24 mouse cellular contexts compared by ENCODE assay signal in genomic region chr2:44356248-44356886, GRCm38 (mm10).
A peak's percentile ranks its signal among the peaks of the same experiment; 100 is the strongest.
DNase-seq lines count a peak whose midpoint lies in the region; ATAC-seq and TF ChIP-seq lines count a peak whose summit lies in the region.
"Had no signal": no experiment of that assay in that cellular context is flagged by ENCODE, and none has a peak within 500 bp of the region (broad histone marks: within the 10 kb centered on the region; RNA-seq: fewer than 3 reads in every experiment).

No protein-coding gene starts in this region.

- H3K4me2 ChIP-seq in forebrain, postnatal 0 days (ENCODE audit: low read depth), result no peak overlapping the region
- no peak overlapping the region for H3K4me2 ChIP-seq in forebrain, embryonic 14.5 days (ENCODE audit: low read length)
- H3K4me2 ChIP-seq in kidney, embryonic 16.5 days (replicated peaks; ENCODE audit: low read depth, low read length), result no peak overlapping the region
- H3K4me2 ChIP-seq in midbrain, embryonic 16.5 days (ENCODE audit: low read length), result no peak overlapping the region
- H3K4me2 ChIP-seq: heart, embryonic 12.5 days; liver, embryonic 11.5 days; neural tube, embryonic 15.5 days had no signal

- no peaks in the 10 kb centered on the region for H3K27me3 ChIP-seq in forebrain, postnatal 0 days (ENCODE audit: insufficient read depth, low read length)
- no peaks in the 10 kb centered on the region for H3K27me3 ChIP-seq in forebrain, embryonic 14.5 days (replicated peaks; ENCODE audit: control insufficient read depth, insufficient read depth, low read length)
- no peaks in the 10 kb centered on the region for H3K27me3 ChIP-seq in kidney, embryonic 16.5 days (ENCODE audit: insufficient read depth, low read length)
- no peaks in the 10 kb centered on the region for H3K27me3 ChIP-seq in midbrain, embryonic 16.5 days (ENCODE audit: control insufficient read depth, insufficient read depth, low read depth, low read length)
- H3K27me3 ChIP-seq: heart, embryonic 12.5 days; limb, embryonic 12.5 days; neural tube, embryonic 15.5 days had no signal

- H3K9ac ChIP-seq in forebrain, postnatal 0 days, result no peak overlapping the region
- H3K9ac ChIP-seq in forebrain, embryonic 14.5 days (ENCODE audit: low read length), result no peak overlapping the region
- no peak overlapping the region for H3K9ac ChIP-seq in kidney, embryonic 16.5 days (replicated peaks; ENCODE audit: low read length)
- no peak overlapping the region for H3K9ac ChIP-seq in midbrain, embryonic 16.5 days (ENCODE audit: low read depth, low read length)
- H3K9ac ChIP-seq: heart, embryonic 12.5 days; limb, embryonic 12.5 days; liver, postnatal 0 days; neural tube, embryonic 15.5 days had no signal

- H3K4me3 ChIP-seq in forebrain, postnatal 0 days (ENCODE audit: low read depth, low read length), result no peak overlapping the region
- no peak overlapping the region for H3K4me3 ChIP-seq in forebrain, embryonic 14.5 days (ENCODE audit: low read depth, low read length)
- H3K4me3 ChIP-seq in kidney, embryonic 16.5 days (ENCODE audit: low read length), result no peak overlapping the region
- no peak overlapping the region for H3K4me3 ChIP-seq in midbrain, embryonic 16.5 days (ENCODE audit: low read depth, low read length)
- H3K4me3 ChIP-seq: heart, embryonic 12.5 days; hindbrain, embryonic 10.5 days; limb, embryonic 12.5 days; midbrain, embryonic 10.5 days; neural tube, embryonic 15.5 days had no signal

- peak; percentile 64 for ATAC-seq in forebrain, postnatal 0 days
- no peak for ATAC-seq in forebrain, embryonic 14.5 days
- peak; percentile 73; the same call in 1 of the 2 replicates for ATAC-seq in kidney, embryonic 16.5 days (ENCODE audit: low FRiP score, low TSS enrichment)
- ATAC-seq in midbrain, embryonic 16.5 days, result no peak
- ATAC-seq: CD4-positive, CD25-positive, alpha-beta regulatory T cell, adult 4 months; hindbrain, embryonic 16.5 days; liver, postnatal 0 days had no signal

- DNase-seq in forebrain, postnatal 0 days, result no peak
- DNase-seq in forebrain, embryonic 14.5 days (ENCODE audit: low spot score), result no peak
- no peak for DNase-seq in kidney, postnatal 4 days
- DNase-seq in 3T3-L1 (ENCODE audit: low read depth, low spot score), result peak; percentile 26
- DNase-seq in induced T-regulatory cell, adult 2 months (ENCODE audit: low read depth), result peak; percentile 31
- DNase-seq in right cerebral cortex, postnatal 10 days (ENCODE audit: low spot score in 2 of 2), result no peak
- DNase-seq: adrenal gland, postnatal 36 days; cerebellum, adult 11 months; cerebellum, adult 9-11 months; heart, postnatal 10 days; kidney, adult 9 months; liver, postnatal 0 days; thymus, postnatal 36 days had no signal

- no peak for TF ChIP-seq CTCF in forebrain, postnatal 0 days (IDR thresholded peaks at IDR 0.05; ENCODE audit: low read depth)

- no peak overlapping the region for H3K27ac ChIP-seq in forebrain, postnatal 0 days (ENCODE audit: low read depth, low read length)
- no peak overlapping the region for H3K27ac ChIP-seq in forebrain, embryonic 14.5 days (ENCODE audit: low read depth, low read length)
- no peak overlapping the region for H3K27ac ChIP-seq in kidney, embryonic 16.5 days (ENCODE audit: low read length)
- H3K27ac ChIP-seq in midbrain, embryonic 16.5 days (ENCODE audit: low read length), result no peak overlapping the region
- H3K27ac ChIP-seq: limb, embryonic 12.5 days; macrophage; midbrain, embryonic 10.5 days; neural tube, embryonic 15.5 days had no signal

- no peaks in the 10 kb centered on the region for H3K36me3 ChIP-seq in forebrain, postnatal 0 days (ENCODE audit: insufficient read depth)
- no peaks in the 10 kb centered on the region for H3K36me3 ChIP-seq in forebrain, embryonic 14.5 days (ENCODE audit: control insufficient read depth, insufficient read depth, low read length)
- H3K36me3 ChIP-seq in kidney, embryonic 16.5 days (ENCODE audit: insufficient read depth, low read length), result no peaks in the 10 kb centered on the region
- no peaks in the 10 kb centered on the region for H3K36me3 ChIP-seq in midbrain, embryonic 16.5 days (ENCODE audit: control insufficient read depth, insufficient read depth, low read length)
- H3K36me3 ChIP-seq: heart, embryonic 12.5 days; hindbrain, embryonic 10.5 days; limb, embryonic 12.5 days; midbrain, embryonic 10.5 days; neural tube, embryonic 15.5 days had no signal

- H3K9me3 ChIP-seq in forebrain, postnatal 0 days (ENCODE audit: low read length), result no peaks in the 10 kb centered on the region
- no peaks in the 10 kb centered on the region for H3K9me3 ChIP-seq in forebrain, embryonic 14.5 days (replicated peaks; ENCODE audit: control insufficient read depth, low read length)
- no peaks in the 10 kb centered on the region for H3K9me3 ChIP-seq in kidney, embryonic 16.5 days (ENCODE audit: low read length)
- H3K9me3 ChIP-seq in midbrain, embryonic 16.5 days (replicated peaks; ENCODE audit: control insufficient read depth, low read length, poor library complexity, severe bottlenecking), result no peaks in the 10 kb centered on the region
- H3K9me3 ChIP-seq: heart, embryonic 12.5 days; hindbrain, embryonic 10.5 days; limb, embryonic 12.5 days; midbrain, embryonic 10.5 days; neural tube, embryonic 15.5 days had no signal

- 60% methylated on average over 5 of the region's 5 CpGs for WGBS in forebrain, postnatal 0 days
- 80% methylated on average over 5 of the region's 5 CpGs for WGBS in forebrain, embryonic 14.5 days
- 32% methylated on average over 5 of the region's 5 CpGs for WGBS in kidney, embryonic 16.5 days
- 91% methylated on average over 5 of the region's 5 CpGs for WGBS in midbrain, embryonic 16.5 days

- H3K4me1 ChIP-seq in forebrain, postnatal 0 days (ENCODE audit: insufficient read depth), result no peaks in the 10 kb centered on the region
- H3K4me1 ChIP-seq in forebrain, embryonic 14.5 days (ENCODE audit: control insufficient read depth, insufficient read depth, low read length), result no peaks in the 10 kb centered on the region
- H3K4me1 ChIP-seq in kidney, embryonic 16.5 days (ENCODE audit: insufficient read depth, low read length), result peaks cover 5% of the 10 kb centered on the region
- no peaks in the 10 kb centered on the region for H3K4me1 ChIP-seq in midbrain, embryonic 16.5 days (ENCODE audit: control insufficient read depth, insufficient read depth, low read length)
- H3K4me1 ChIP-seq: midbrain, embryonic 10.5 days; neural tube, embryonic 15.5 days had no signal

Comparison
In these comparisons a context has a peak if more than half of its experiments do, and no peak if none do; other contexts are left out.
1. ATAC-seq: peak in forebrain, postnatal 0 days (single experiment) and kidney, embryonic 16.5 days (single experiment); none in forebrain, embryonic 14.5 days (single experiment) and midbrain, embryonic 16.5 days (single experiment).
2. DNase-seq: peak in 3T3-L1 (single experiment) and induced T-regulatory cell, adult 2 months (single experiment); none in forebrain, postnatal 0 days (single experiment), forebrain, embryonic 14.5 days (single experiment), kidney, postnatal 4 days (0 of 2) and right cerebral cortex, postnatal 10 days (0 of 2).